Mouse (Mus musculus) frontal cortex, postnatal 25 days (tissue): ENCODE measurements around the gene Irx1.

Source experiments
- DNase-seq, 2 experiments: peaks; one replicate each; pipeline ENCODE4 v3.0.0; 2022; ENCODE audit warnings: low spot score in 2 of 2

Gene Irx1

GRCm38 (mm10) chr13:71963356-71964351 lies at the start of gene Irx1:
Gene Irx1 (minus strand): TSS chr13:71963723.
- DNase-seq, result no peak

GRCm38 (mm10) chr13:71979932-71980655 lies 16.6 kb upstream of the Irx1 start:
- DNase-seq, result no peak

- DNase-seq, result no peak
Observed at GRCm38 (mm10) chr13:71975753-71976152, 12.2 kb upstream of the Irx1 start.

GRCm38 (mm10) chr13:71968286-71968685 lies 4.8 kb upstream of the Irx1 start:
- DNase-seq, result no peak

GRCm38 (mm10) chr13:71967341-71968250 lies 4.1 kb upstream of the Irx1 start:
- no peak for DNase-seq

- DNase-seq, result no peak
Observed at GRCm38 (mm10) chr13:71966631-71967030, 3.1 kb upstream of the Irx1 start.

GRCm38 (mm10) chr13:71964366-71964765 lies 843 bp upstream of the Irx1 start:
- no peak for DNase-seq

- no peak for DNase-seq
Observed at GRCm38 (mm10) chr13:71962661-71963355, 715 bp downstream of the Irx1 start.

GRCm38 (mm10) chr13:71961891-71962660 lies 1.4 kb downstream of the Irx1 start:
- DNase-seq, result no peak

GRCm38 (mm10) chr13:71960846-71961735 lies 2.4 kb downstream of the Irx1 start:
- no peak for DNase-seq

- DNase-seq, result no peak
Observed at GRCm38 (mm10) chr13:71960277-71960672, 3.2 kb downstream of the Irx1 start.

- no peak for DNase-seq
Observed at GRCm38 (mm10) chr13:71959361-71960276, 3.9 kb downstream of the Irx1 start.

GRCm38 (mm10) chr13:71958651-71959050 lies 4.9 kb downstream of the Irx1 start:
- DNase-seq, result no peak

GRCm38 (mm10) chr13:71957811-71958351 lies 5.6 kb downstream of the Irx1 start:
- no peak for DNase-seq

GRCm38 (mm10) chr13:71957147-71957546 lies 6.4 kb downstream of the Irx1 start:
- no peak for DNase-seq

GRCm38 (mm10) chr13:71956481-71956880 lies 7.0 kb downstream of the Irx1 start:
- DNase-seq, result no peak

- no peak for DNase-seq
Observed at GRCm38 (mm10) chr13:71951966-71952365, 11.6 kb downstream of the Irx1 start.

- DNase-seq, result no peak
Observed at GRCm38 (mm10) chr13:71949859-71950258, 13.7 kb downstream of the Irx1 start.
